In the genomic region with DNA sequence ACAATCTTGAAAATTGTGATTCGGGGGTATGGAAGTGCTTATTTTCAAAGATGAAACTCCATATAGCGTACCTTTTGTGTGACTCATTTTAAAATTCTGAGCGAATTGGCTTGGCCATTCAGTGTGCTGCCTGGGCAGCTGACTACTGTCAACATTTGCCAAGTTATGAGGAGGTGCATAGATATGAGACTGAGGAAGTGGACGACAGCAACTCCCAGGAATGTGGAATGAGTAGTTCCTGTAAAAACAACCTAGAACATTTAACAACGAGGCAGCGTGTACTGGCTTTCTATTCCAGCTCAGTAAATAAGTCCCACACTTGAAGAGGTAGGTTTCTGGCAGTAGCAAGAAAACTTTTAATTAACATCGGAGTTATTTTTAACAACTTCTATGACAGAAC, we compare ENCODE assay signal across 21 mouse cellular contexts.
DNase-seq lines count a peak whose midpoint lies in the region; ATAC-seq lines count a peak whose summit lies in the region.
"Had no signal": no experiment of that assay in that cellular context is flagged by ENCODE, and none has a peak within 500 bp of the region (broad histone marks: within the 10 kb centered on the region; RNA-seq: fewer than 3 reads in every experiment).

No protein-coding gene starts in this region.

- no peak for ATAC-seq in kidney, embryonic 15.5 days (replicated peaks; ENCODE audit: low FRiP score)
- ATAC-seq: CD4-positive, CD25-positive, alpha-beta regulatory T cell, adult 4 months; intestine, postnatal 0 days had no signal

- no peaks in the 10 kb centered on the region for H3K36me3 ChIP-seq in kidney, embryonic 15.5 days
- H3K36me3 ChIP-seq: forebrain, embryonic 12.5 days; hindbrain, embryonic 15.5 days; liver, embryonic 15.5 days; stomach, embryonic 15.5 days had no signal

- H3K9ac ChIP-seq in kidney, embryonic 15.5 days: no peak overlapping the region
- H3K9ac ChIP-seq: forebrain, embryonic 12.5 days; hindbrain, embryonic 15.5 days; liver, embryonic 15.5 days; stomach, embryonic 15.5 days had no signal

- H3K27ac ChIP-seq in kidney, embryonic 15.5 days: no peak overlapping the region
- H3K27ac ChIP-seq: forebrain, embryonic 12.5 days; hindbrain, embryonic 15.5 days; layer of hippocampus, adult 2 months; liver, embryonic 15.5 days; stomach, embryonic 15.5 days had no signal

- peak; percentile 40 for DNase-seq in heart, adult 8-10 months (ENCODE audit: low spot score)
- DNase-seq in heart, postnatal 25 days (ENCODE audit: low spot score): no peak
- peak; percentile 7 for DNase-seq in 3134 (ENCODE audit: extremely low read depth, insufficient read length, low spot score)
- DNase-seq in Muller cell, postnatal 12 days (ENCODE audit: inconsistent ontology term): peak; percentile 31
- peak; percentile 25 for DNase-seq in lung, postnatal 25 days (ENCODE audit: low spot score)
- no peak for DNase-seq in adrenal gland, adult (ENCODE audit: inconsistent age in 2 of 2, low spot score in 1 of 2)
- DNase-seq: adrenal gland, postnatal 25 days; cerebellum, adult 18-20 months; cerebellum, postnatal 25 days; embryo, embryonic 11 days; gastrocnemius, postnatal 10 days; kidney, postnatal 14 days; right cerebral cortex, postnatal 25 days had no signal

- intact Hi-C loops in heart, postnatal 25 days (cut with DNase I): no loop called here

- H3K4me3 ChIP-seq in kidney, embryonic 15.5 days (replicated peaks): no peak overlapping the region
- H3K4me3 ChIP-seq: forebrain, embryonic 12.5 days; hindbrain, embryonic 15.5 days; layer of hippocampus, adult 2 months; liver, embryonic 15.5 days; stomach, embryonic 15.5 days had no signal

- no peaks in the 10 kb centered on the region for H3K27me3 ChIP-seq in kidney, embryonic 15.5 days
- H3K27me3 ChIP-seq: forebrain, embryonic 12.5 days; hindbrain, embryonic 15.5 days; liver, embryonic 15.5 days; stomach, embryonic 15.5 days had no signal

- H3K4me1 ChIP-seq in kidney, embryonic 15.5 days: no peaks in the 10 kb centered on the region
- H3K4me1 ChIP-seq: hindbrain, embryonic 15.5 days; liver, embryonic 15.5 days; stomach, embryonic 15.5 days had no signal

- no peaks in the 10 kb centered on the region for H3K9me3 ChIP-seq in kidney, embryonic 15.5 days (replicated peaks)
- H3K9me3 ChIP-seq: forebrain, embryonic 12.5 days; hindbrain, embryonic 15.5 days; liver, embryonic 15.5 days; stomach, embryonic 15.5 days had no signal

- no peak overlapping the region for H3K4me2 ChIP-seq in kidney, embryonic 15.5 days
- H3K4me2 ChIP-seq: forebrain, embryonic 12.5 days; hindbrain, embryonic 15.5 days; liver, embryonic 15.5 days; stomach, embryonic 15.5 days had no signal

- WGBS in kidney, embryonic 15.5 days: 76% methylated on average over 7 of the region's 7 CpGs

Comparison
In these comparisons a context has a peak if more than half of its experiments do, and no peak if none do; other contexts are left out.
1. DNase-seq: peak in heart, adult 8-10 months (single experiment), 3134 (single experiment), Muller cell, postnatal 12 days (single experiment) and lung, postnatal 25 days (single experiment); none in heart, postnatal 25 days (single experiment) and adrenal gland, adult (0 of 2).